Mouse (Mus musculus) cerebellum, adult 2 months (tissue): ENCODE data around the gene Prx.

Experiments used
- CTCF ChIP-seq: fragments of 200-500 bp; IDR thresholded peaks from 2 replicates; pipeline ENCODE4 v1.5.1; 2011; ENCODE audit warnings: low read depth, mild to moderate bottlenecking, control low read depth, low read length, moderate library complexity, borderline replicate concordance; ENCODE audit not compliant: insufficient read depth
- POLR2A ChIP-seq: fragments of 200-500 bp; IDR thresholded peaks from 2 replicates; pipeline ENCODE4 v1.6.1; 2011; ENCODE audit warnings: low read length, control low read depth, borderline replicate concordance; ENCODE audit not compliant: insufficient read depth

- TF ChIP-seq CTCF, result no peak
- no peak for TF ChIP-seq POLR2A
These were observed 37.5 kb downstream of the Prx start for GRCm38 (mm10) chr7:27536618-27537017.
